Mouse (Mus musculus): ENCODE results near the gene Csnk2a1. TPM values are rescaled to one million over a fixed set of nuclear protein-coding genes. Genes with fewer than 3 reads are reported as not detected.
A peak's percentile ranks its signal among the peaks of the same experiment; 100 is the strongest.

Gene Csnk2a1
- polyA plus RNA-seq, 2 experiments: 69.6 to 95.8 TPM

DNA sequence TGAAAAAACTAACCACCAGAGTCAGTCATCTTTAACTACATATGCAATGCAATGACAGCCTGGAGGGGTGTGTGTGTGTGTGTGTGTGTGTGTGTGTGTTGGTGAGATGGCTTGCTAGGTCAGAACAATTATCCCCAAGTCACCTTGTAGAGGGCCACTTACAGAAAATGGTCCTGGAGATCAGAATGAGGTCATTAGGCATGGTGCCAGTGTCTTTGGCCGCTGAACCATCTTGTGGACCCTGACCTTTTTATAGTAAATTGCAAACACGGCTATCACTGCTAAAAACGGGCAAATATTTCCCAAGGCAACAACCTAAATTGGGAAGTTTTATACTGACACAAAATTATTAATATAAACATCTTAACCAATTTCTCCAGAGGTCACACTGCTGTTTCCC is 14.8 kb upstream of the Csnk2a1 start:
- no peaks in the 10 kb centered on the region for H3K27me3 ChIP-seq (ENCODE audit: control insufficient read depth, insufficient read depth, low read length)
- DNase-seq (ENCODE audit: low spot score): no peak
- H3K4me1 ChIP-seq (ENCODE audit: control insufficient read depth, insufficient read depth, low read length): no peaks in the 10 kb centered on the region
- 71% methylated on average over 3 of the region's 3 CpGs for WGBS
- TF ChIP-seq POLR2A (IDR thresholded peaks at IDR 0.05; ENCODE audit: borderline replicate concordance, extremely low read depth, insufficient read depth, insufficient read length): no peak
- no peak for ATAC-seq (ENCODE audit: low FRiP score, low read depth)
- H3K4me3 ChIP-seq (replicated peaks; ENCODE audit: low read length): no peak overlapping the region
- H3K9ac ChIP-seq (ENCODE audit: low read depth, low read length, severe bottlenecking): no peak overlapping the region
- H3K36me3 ChIP-seq (ENCODE audit: control insufficient read depth, insufficient read depth, low read length): no peaks in the 10 kb centered on the region
- no peaks in the 10 kb centered on the region for H3K9me3 ChIP-seq (ENCODE audit: control insufficient read depth, low read length)
- H3K4me2 ChIP-seq (replicated peaks; ENCODE audit: low read depth, low read length, severe bottlenecking): no peak overlapping the region
- no peak overlapping the region for H3K27ac ChIP-seq (replicated peaks; ENCODE audit: low read depth, low read length)

DNA sequence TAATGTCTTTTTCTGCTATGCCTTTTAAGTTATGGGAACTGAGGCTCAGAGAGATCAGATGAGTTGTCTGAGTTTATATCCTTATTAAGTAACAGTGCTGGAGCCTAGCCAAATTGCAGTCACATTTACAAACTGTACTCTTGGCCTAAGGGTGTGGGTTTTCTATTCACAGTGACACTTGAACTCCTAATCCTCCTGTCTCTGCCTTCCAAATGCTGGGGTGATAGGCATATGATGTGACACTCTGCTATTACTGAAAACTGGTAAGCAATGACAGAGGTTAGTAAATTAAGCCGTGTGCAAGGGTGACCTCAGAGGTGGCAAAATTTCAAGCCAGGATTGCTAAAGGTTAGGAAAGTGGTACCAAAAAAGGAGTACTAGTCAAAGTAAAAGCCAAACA is 9.7 kb upstream of the Csnk2a1 start:
- Histone ChIP-seq H3K27me3 (ENCODE audit: control insufficient read depth, insufficient read depth, low read length) (no peaks in the 10 kb centered on the region), H3K9ac (ENCODE audit: low read depth, low read length, severe bottlenecking) (no peak overlapping the region), H3K27ac (replicated peaks; ENCODE audit: low read depth, low read length) (no peak overlapping the region), H3K4me2 (replicated peaks; ENCODE audit: low read depth, low read length, severe bottlenecking) (no peak overlapping the region), H3K4me1 (ENCODE audit: control insufficient read depth, insufficient read depth, low read length) (no peaks in the 10 kb centered on the region), H3K4me3 (replicated peaks; ENCODE audit: low read length) (no peak overlapping the region), H3K9me3 (ENCODE audit: control insufficient read depth, low read length) (no peaks in the 10 kb centered on the region), H3K36me3 (ENCODE audit: control insufficient read depth, insufficient read depth, low read length) (no peaks in the 10 kb centered on the region)
- DNase-seq (ENCODE audit: low spot score): no peak
- no peak for TF ChIP-seq POLR2A (IDR thresholded peaks at IDR 0.05; ENCODE audit: borderline replicate concordance, extremely low read depth, insufficient read depth, insufficient read length)
- 77% methylated on average over 1 of the region's 1 CpGs for WGBS
- no peak for ATAC-seq (ENCODE audit: low FRiP score, low read depth)

DNA sequence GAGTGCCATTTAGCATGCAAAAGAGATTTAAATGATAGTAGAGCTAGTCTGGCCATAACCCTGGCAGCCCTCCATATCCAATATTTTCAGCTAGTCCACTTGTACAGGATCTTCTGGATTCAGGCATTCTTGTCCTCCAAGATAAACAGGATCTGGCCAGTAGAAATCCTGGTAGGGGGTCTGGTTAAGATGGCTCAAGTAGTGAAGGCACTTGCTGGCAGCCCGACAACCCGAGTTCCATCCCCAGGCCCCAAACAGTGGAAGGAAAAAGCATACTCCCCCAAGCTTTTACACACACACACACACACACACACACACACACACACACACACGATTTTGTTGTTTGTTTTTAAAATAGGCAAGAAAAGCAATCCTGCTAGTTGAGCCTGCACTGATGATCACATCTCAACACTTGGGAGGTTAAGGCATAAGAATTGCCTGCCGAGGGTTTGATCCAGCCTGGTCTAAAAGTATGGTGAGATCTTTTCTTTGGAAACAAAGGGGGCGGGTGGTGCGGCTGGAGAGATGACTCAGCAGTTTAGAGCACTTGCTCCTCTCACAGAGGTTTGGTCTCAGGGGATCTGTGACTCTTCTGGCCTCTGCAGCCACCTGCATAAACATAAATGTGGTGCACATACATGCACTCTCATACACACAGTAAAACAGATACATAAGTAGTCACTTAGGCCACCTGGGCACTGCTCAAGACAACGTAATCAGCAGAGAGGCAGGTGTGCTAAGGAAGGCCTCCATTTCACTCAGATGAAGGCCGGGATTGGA is 2.9 kb upstream of the Csnk2a1 start:
- no peaks in the 10 kb centered on the region for H3K36me3 ChIP-seq (ENCODE audit: control insufficient read depth, insufficient read depth, low read length)
- H3K4me3 ChIP-seq (replicated peaks; ENCODE audit: low read length): no peak overlapping the region
- WGBS: 79% methylated on average over 8 of the region's 8 CpGs
- ATAC-seq (ENCODE audit: low FRiP score, low read depth) (no peak), DNase-seq (ENCODE audit: low spot score) (no peak)
- no peak for TF ChIP-seq POLR2A (IDR thresholded peaks at IDR 0.05; ENCODE audit: borderline replicate concordance, extremely low read depth, insufficient read depth, insufficient read length)
- no peak overlapping the region for H3K4me2 ChIP-seq (replicated peaks; ENCODE audit: low read depth, low read length, severe bottlenecking)
- no peaks in the 10 kb centered on the region for H3K9me3 ChIP-seq (ENCODE audit: control insufficient read depth, low read length)
- peaks cover 14% of the 10 kb centered on the region for H3K4me1 ChIP-seq (ENCODE audit: control insufficient read depth, insufficient read depth, low read length)
- H3K27me3 ChIP-seq (ENCODE audit: control insufficient read depth, insufficient read depth, low read length): no peaks in the 10 kb centered on the region
- H3K9ac ChIP-seq (ENCODE audit: low read depth, low read length, severe bottlenecking): no peak overlapping the region
- no peak overlapping the region for H3K27ac ChIP-seq (replicated peaks; ENCODE audit: low read depth, low read length)

DNA sequence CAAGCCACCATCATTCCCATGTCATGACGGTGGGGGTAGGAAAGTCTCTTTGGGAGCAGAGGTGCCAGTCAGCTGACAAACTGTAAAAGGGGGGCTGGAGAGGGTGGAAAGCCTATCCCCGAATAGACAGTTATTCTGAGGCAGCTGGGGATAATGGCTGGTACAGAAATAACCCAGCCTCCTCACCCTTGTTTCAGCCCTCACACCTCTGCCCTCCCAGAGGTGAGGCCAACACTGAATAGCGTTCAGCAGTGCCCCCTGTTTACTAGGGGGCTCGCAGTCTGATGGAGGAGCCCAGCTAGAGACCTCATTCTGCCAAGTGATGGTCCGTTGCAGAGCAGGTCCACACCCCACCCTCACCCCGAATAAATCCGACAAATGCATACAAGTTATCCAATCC is 1.1 kb upstream of the Csnk2a1 start:
- H3K4me1 ChIP-seq (ENCODE audit: control insufficient read depth, insufficient read depth, low read length): peaks cover 15% of the 10 kb centered on the region
- WGBS: 80% methylated on average over 7 of the region's 7 CpGs
- H3K4me2 ChIP-seq (replicated peaks; ENCODE audit: low read depth, low read length, severe bottlenecking): peak overlapping the region; percentile 47; the same call in 1 of the 2 replicates
- H3K9ac ChIP-seq (ENCODE audit: low read depth, low read length, severe bottlenecking): 0 out of 2 replicates have a peak overlapping the region, but pooled peaks have one; percentile 96
- H3K9me3 ChIP-seq (ENCODE audit: control insufficient read depth, low read length): no peaks in the 10 kb centered on the region
- ATAC-seq (ENCODE audit: low FRiP score, low read depth): no peak
- no peak overlapping the region for H3K4me3 ChIP-seq (replicated peaks; ENCODE audit: low read length)
- no peak overlapping the region for H3K27ac ChIP-seq (replicated peaks; ENCODE audit: low read depth, low read length)
- 0 out of 2 replicates have a peak, but pooled peaks cover 3% of the 10 kb centered on the region for H3K36me3 ChIP-seq (ENCODE audit: control insufficient read depth, insufficient read depth, low read length)
- TF ChIP-seq POLR2A (IDR thresholded peaks at IDR 0.05; ENCODE audit: borderline replicate concordance, extremely low read depth, insufficient read depth, insufficient read length): no peak
- H3K27me3 ChIP-seq (ENCODE audit: control insufficient read depth, insufficient read depth, low read length): no peaks in the 10 kb centered on the region
- no peak for DNase-seq (ENCODE audit: low spot score)

DNA sequence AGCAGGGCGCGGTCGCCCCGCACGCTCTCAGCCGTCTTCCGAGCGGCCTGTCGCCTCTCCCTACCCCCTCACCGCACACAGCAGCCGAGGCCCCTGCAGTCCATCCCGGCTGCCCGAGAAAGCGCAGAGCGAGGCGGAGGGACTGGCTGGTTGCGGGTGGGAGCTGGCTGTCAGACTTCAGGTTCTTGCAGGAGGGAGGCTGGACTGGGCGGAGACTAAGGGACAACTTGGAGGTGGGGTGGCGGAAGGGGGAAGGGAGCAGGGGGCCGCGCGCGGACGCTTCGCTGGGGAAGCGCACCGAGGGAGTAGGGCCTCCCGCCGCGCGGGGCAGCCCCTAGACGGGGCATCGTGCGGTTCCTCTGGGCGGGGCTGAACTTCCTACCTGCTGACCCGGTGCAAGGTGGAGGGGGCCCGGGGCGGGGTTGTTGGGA is 427 bp downstream of the Csnk2a1 start:
- DNase-seq (ENCODE audit: low spot score) (peak; percentile 38), ATAC-seq (ENCODE audit: low FRiP score, low read depth) (peak; percentile 79)
- under 1% methylated on average over 38 of the region's 38 CpGs for WGBS
- Histone ChIP-seq H3K27me3 (ENCODE audit: control insufficient read depth, insufficient read depth, low read length) (no peaks in the 10 kb centered on the region), H3K9ac (ENCODE audit: low read depth, low read length, severe bottlenecking) (peak overlapping the region; percentile 96), H3K9me3 (ENCODE audit: control insufficient read depth, low read length) (no peaks in the 10 kb centered on the region), H3K36me3 (ENCODE audit: control insufficient read depth, insufficient read depth, low read length) (0 out of 2 replicates have a peak, but pooled peaks cover 3% of the 10 kb centered on the region), H3K4me1 (ENCODE audit: control insufficient read depth, insufficient read depth, low read length) (peaks cover 15% of the 10 kb centered on the region), H3K4me3 (replicated peaks; ENCODE audit: low read length) (peak overlapping the region; percentile 92), H3K4me2 (replicated peaks; ENCODE audit: low read depth, low read length, severe bottlenecking) (peak overlapping the region; percentile 67), H3K27ac (replicated peaks; ENCODE audit: low read depth, low read length) (peak overlapping the region; percentile 97)
- TF ChIP-seq POLR2A (IDR thresholded peaks at IDR 0.05; ENCODE audit: borderline replicate concordance, extremely low read depth, insufficient read depth, insufficient read length): 0 out of 2 replicates have a peak, but pooled peaks have one; percentile 2
